Mouse (Mus musculus): ENCODE data around the gene Igfbp2. TPM values are rescaled to one million over a fixed set of nuclear protein-coding genes. Genes with fewer than 3 reads are reported as not detected.

The Igfbp2 gene
- polyA plus RNA-seq, 1 experiment: 76.3 TPM

GRCm38 (mm10) chr1:72867346-72867745 is 43.0 kb downstream of the Igfbp2 start:
- H3K27ac ChIP-seq (ENCODE audit: insufficient read depth, low read length): no peak overlapping the region
- 0 out of 2 replicates have a peak, but pooled peaks cover 1% of the 10 kb centered on the region for H3K4me1 ChIP-seq (ENCODE audit: control insufficient read depth, insufficient read depth, low read length)
- no peak for TF ChIP-seq POLR2A (IDR thresholded peaks at IDR 0.05; ENCODE audit: extremely low read depth, insufficient read depth, low read length)
- TF ChIP-seq CTCF (IDR thresholded peaks at IDR 0.05; ENCODE audit: extremely low read depth, insufficient read depth, low read length): no peak
- no peak overlapping the region for H3K4me3 ChIP-seq (ENCODE audit: insufficient read depth, low read length)

- no peak overlapping the region for H3K27ac ChIP-seq (ENCODE audit: insufficient read depth, low read length)
- 0 out of 2 replicates have a peak, but pooled peaks cover 1% of the 10 kb centered on the region for H3K4me1 ChIP-seq (ENCODE audit: control insufficient read depth, insufficient read depth, low read length)
- TF ChIP-seq POLR2A (IDR thresholded peaks at IDR 0.05; ENCODE audit: extremely low read depth, insufficient read depth, low read length): no peak
- TF ChIP-seq CTCF (IDR thresholded peaks at IDR 0.05; ENCODE audit: extremely low read depth, insufficient read depth, low read length): no peak
- no peak overlapping the region for H3K4me3 ChIP-seq (ENCODE audit: insufficient read depth, low read length)
Measured at GRCm38 (mm10) chr1:72868429-72869215, 44.3 kb downstream of the Igfbp2 start.

GRCm38 (mm10) chr1:72869275-72869674 is 45.0 kb downstream of the Igfbp2 start:
- Histone ChIP-seq H3K4me1 (ENCODE audit: control insufficient read depth, insufficient read depth, low read length) (0 out of 2 replicates have a peak, but pooled peaks cover 1% of the 10 kb centered on the region), H3K27ac (ENCODE audit: insufficient read depth, low read length) (no peak overlapping the region), H3K4me3 (ENCODE audit: insufficient read depth, low read length) (no peak overlapping the region)
- no peak for TF ChIP-seq CTCF (IDR thresholded peaks at IDR 0.05; ENCODE audit: extremely low read depth, insufficient read depth, low read length)
- TF ChIP-seq POLR2A (IDR thresholded peaks at IDR 0.05; ENCODE audit: extremely low read depth, insufficient read depth, low read length): no peak

GRCm38 (mm10) chr1:72869681-72870614 is 45.6 kb downstream of the Igfbp2 start:
- Histone ChIP-seq H3K4me1 (ENCODE audit: control insufficient read depth, insufficient read depth, low read length) (0 out of 2 replicates have a peak, but pooled peaks cover 1% of the 10 kb centered on the region), H3K27ac (ENCODE audit: insufficient read depth, low read length) (peak overlapping the region; percentile 68), H3K4me3 (ENCODE audit: insufficient read depth, low read length) (peak overlapping the region; percentile 36)
- peak; percentile 12; the same call in 1 of the 2 replicates for TF ChIP-seq POLR2A (IDR thresholded peaks at IDR 0.05; ENCODE audit: extremely low read depth, insufficient read depth, low read length)
- TF ChIP-seq CTCF (IDR thresholded peaks at IDR 0.05; ENCODE audit: extremely low read depth, insufficient read depth, low read length): no peak

GRCm38 (mm10) chr1:72870615-72871336 is 46.5 kb downstream of the Igfbp2 start:
- H3K4me1 ChIP-seq (ENCODE audit: control insufficient read depth, insufficient read depth, low read length): 0 out of 2 replicates have a peak, but pooled peaks cover 1% of the 10 kb centered on the region
- H3K4me3 ChIP-seq (ENCODE audit: insufficient read depth, low read length): peak overlapping the region; percentile 36
- TF ChIP-seq POLR2A (IDR thresholded peaks at IDR 0.05; ENCODE audit: extremely low read depth, insufficient read depth, low read length): peak; percentile 54; the same call in 1 of the 2 replicates
- TF ChIP-seq CTCF (IDR thresholded peaks at IDR 0.05; ENCODE audit: extremely low read depth, insufficient read depth, low read length): no peak
- H3K27ac ChIP-seq (ENCODE audit: insufficient read depth, low read length): peak overlapping the region; percentile 68

- H3K27ac ChIP-seq (ENCODE audit: insufficient read depth, low read length): peak overlapping the region; percentile 53
- H3K4me1 ChIP-seq (ENCODE audit: control insufficient read depth, insufficient read depth, low read length): 0 out of 2 replicates have a peak, but pooled peaks cover 1% of the 10 kb centered on the region
- peak overlapping the region; percentile 35 for H3K4me3 ChIP-seq (ENCODE audit: insufficient read depth, low read length)
- TF ChIP-seq CTCF (IDR thresholded peaks at IDR 0.05; ENCODE audit: extremely low read depth, insufficient read depth, low read length) (no peak), POLR2A (IDR thresholded peaks at IDR 0.05; ENCODE audit: extremely low read depth, insufficient read depth, low read length) (no peak)
Measured at GRCm38 (mm10) chr1:72871337-72871696, 47.0 kb downstream of the Igfbp2 start.

- peak; percentile 91 for TF ChIP-seq POLR2A (IDR thresholded peaks at IDR 0.05; ENCODE audit: extremely low read depth, insufficient read depth, low read length)
- TF ChIP-seq CTCF (IDR thresholded peaks at IDR 0.05; ENCODE audit: extremely low read depth, insufficient read depth, low read length): no peak
- Histone ChIP-seq H3K4me1 (ENCODE audit: control insufficient read depth, insufficient read depth, low read length) (0 out of 2 replicates have a peak, but pooled peaks cover 1% of the 10 kb centered on the region), H3K4me3 (ENCODE audit: insufficient read depth, low read length) (peak overlapping the region; percentile 35), H3K27ac (ENCODE audit: insufficient read depth, low read length) (peak overlapping the region; percentile 53)
Measured at GRCm38 (mm10) chr1:72871697-72872411, 47.6 kb downstream of the Igfbp2 start.

- Histone ChIP-seq H3K4me1 (ENCODE audit: control insufficient read depth, insufficient read depth, low read length) (0 out of 2 replicates have a peak, but pooled peaks cover 1% of the 10 kb centered on the region), H3K4me3 (ENCODE audit: insufficient read depth, low read length) (peak overlapping the region; percentile 27), H3K27ac (ENCODE audit: insufficient read depth, low read length) (no peak overlapping the region)
- TF ChIP-seq CTCF (IDR thresholded peaks at IDR 0.05; ENCODE audit: extremely low read depth, insufficient read depth, low read length): no peak
- TF ChIP-seq POLR2A (IDR thresholded peaks at IDR 0.05; ENCODE audit: extremely low read depth, insufficient read depth, low read length): peak; percentile 48; the same call in 1 of the 2 replicates
Measured at GRCm38 (mm10) chr1:72872521-72872920, 48.2 kb downstream of the Igfbp2 start.
